Mouse (Mus musculus): ENCODE measurements around the gene Tm4sf20. TPM values are rescaled to one million over a fixed set of nuclear protein-coding genes. Genes with fewer than 3 reads are reported as not detected.

Gene Tm4sf20
- total and polyA plus RNA-seq, 2 experiments from 2014 or later: not detected

DNA sequence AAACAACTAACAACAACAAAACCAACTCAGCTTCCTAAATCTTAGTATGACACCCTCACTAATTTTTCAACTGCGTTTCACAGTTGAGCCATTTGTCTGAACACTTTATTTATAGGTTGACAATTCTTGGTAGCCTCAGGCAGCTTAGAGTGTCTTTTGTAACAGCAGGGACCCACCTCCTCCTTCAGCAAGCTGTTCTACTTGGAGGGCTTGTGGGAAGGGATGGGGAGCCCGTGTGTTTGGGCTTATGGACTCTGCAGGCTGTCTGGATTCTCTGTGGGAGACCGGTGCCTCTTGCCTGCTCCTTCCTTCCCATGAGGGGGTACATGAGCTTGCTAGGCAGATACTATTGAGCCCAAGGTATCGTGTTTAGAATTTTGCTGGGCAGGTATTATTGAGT is 25.7 kb upstream of the Tm4sf20 start:
- no peak overlapping the region for H3K4me3 ChIP-seq (ENCODE audit: low read length)
- no peaks in the 10 kb centered on the region for H3K27me3 ChIP-seq (ENCODE audit: insufficient read depth, low read length)
- H3K36me3 ChIP-seq (ENCODE audit: insufficient read depth, low read length): no peaks in the 10 kb centered on the region
- H3K4me1 ChIP-seq (ENCODE audit: insufficient read depth, low read length): no peaks in the 10 kb centered on the region
- no peak for ATAC-seq
- H3K9me3 ChIP-seq (ENCODE audit: low read length): no peaks in the 10 kb centered on the region
- WGBS: 43% methylated on average over 4 of the region's 4 CpGs
- no peak overlapping the region for H3K9ac ChIP-seq (replicated peaks; ENCODE audit: low read length)
- no peak for DNase-seq (ENCODE audit: low spot score)
- TF ChIP-seq CTCF (IDR thresholded peaks at IDR 0.05; ENCODE audit: low read depth): no peak
- H3K27ac ChIP-seq: no peak overlapping the region
- no peak overlapping the region for H3K4me2 ChIP-seq (ENCODE audit: low read depth, low read length)

DNA sequence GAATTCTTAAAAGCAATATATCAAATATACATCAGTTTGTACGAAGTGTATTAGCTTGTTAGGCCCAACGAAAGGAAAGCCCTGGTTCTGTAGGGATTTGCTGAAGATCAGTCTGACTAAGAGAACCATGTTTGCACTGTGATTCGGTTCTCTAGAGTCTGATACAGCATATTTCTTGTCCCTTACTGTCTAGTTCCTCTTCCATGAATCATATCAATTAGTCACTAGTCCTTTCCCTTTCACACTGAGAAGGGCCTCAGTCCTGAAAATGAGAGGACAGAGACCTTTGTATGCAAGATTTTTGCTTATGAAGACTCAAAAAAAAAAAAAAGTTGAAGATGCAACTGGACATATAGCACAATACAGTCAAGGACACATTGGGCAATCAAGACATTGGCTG is 24.8 kb upstream of the Tm4sf20 start:
- Histone ChIP-seq H3K4me2 (ENCODE audit: low read depth, low read length) (no peak overlapping the region), H3K4me1 (ENCODE audit: insufficient read depth, low read length) (no peaks in the 10 kb centered on the region)
- TF ChIP-seq CTCF (IDR thresholded peaks at IDR 0.05; ENCODE audit: low read depth): no peak

DNA sequence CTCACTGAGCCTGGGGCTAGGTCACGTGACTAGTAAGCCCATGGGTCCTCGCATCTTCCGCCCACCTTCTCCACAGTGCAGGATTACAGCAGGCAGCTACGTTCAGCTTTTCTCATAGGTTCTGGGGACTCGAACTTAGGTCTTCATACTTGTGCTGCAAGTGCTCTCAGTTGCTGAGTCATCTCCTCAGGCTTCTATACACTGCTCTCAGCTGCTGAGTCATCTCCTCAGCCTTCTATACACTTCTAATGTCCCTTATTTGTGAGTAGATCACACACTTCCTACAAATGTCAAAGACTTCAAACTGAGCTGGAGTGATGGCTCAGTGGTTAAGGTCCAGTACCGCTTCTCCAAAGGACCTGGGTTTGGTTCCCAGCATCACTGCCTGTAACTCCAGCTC is 24.0 kb upstream of the Tm4sf20 start:
- H3K36me3 ChIP-seq (ENCODE audit: insufficient read depth, low read length): no peaks in the 10 kb centered on the region
- H3K27ac ChIP-seq: no peak overlapping the region
- no peak overlapping the region for H3K4me2 ChIP-seq (ENCODE audit: low read depth, low read length)
- no peaks in the 10 kb centered on the region for H3K9me3 ChIP-seq (ENCODE audit: low read length)
- no peak overlapping the region for H3K9ac ChIP-seq (replicated peaks; ENCODE audit: low read length)
- no peaks in the 10 kb centered on the region for H3K4me1 ChIP-seq (ENCODE audit: insufficient read depth, low read length)
- no peak for DNase-seq (ENCODE audit: low spot score)
- H3K4me3 ChIP-seq (ENCODE audit: low read length): no peak overlapping the region
- H3K27me3 ChIP-seq (ENCODE audit: insufficient read depth, low read length): no peaks in the 10 kb centered on the region
- no peak for ATAC-seq
- no peak for TF ChIP-seq CTCF (IDR thresholded peaks at IDR 0.05; ENCODE audit: low read depth)
- 94% methylated on average over 6 of the region's 6 CpGs for WGBS

More for the DNA sequence above, 24.8 kb upstream of the Tm4sf20 start:
- no peak for ATAC-seq
- no peak for DNase-seq (ENCODE audit: low spot score)
- Histone ChIP-seq H3K9me3 (ENCODE audit: low read length) (no peaks in the 10 kb centered on the region), H3K4me3 (ENCODE audit: low read length) (no peak overlapping the region), H3K27ac (no peak overlapping the region), H3K36me3 (ENCODE audit: insufficient read depth, low read length) (no peaks in the 10 kb centered on the region), H3K27me3 (ENCODE audit: insufficient read depth, low read length) (no peaks in the 10 kb centered on the region), H3K9ac (replicated peaks; ENCODE audit: low read length) (no peak overlapping the region)
- 90% methylated on average over 3 of the region's 3 CpGs for WGBS

DNA sequence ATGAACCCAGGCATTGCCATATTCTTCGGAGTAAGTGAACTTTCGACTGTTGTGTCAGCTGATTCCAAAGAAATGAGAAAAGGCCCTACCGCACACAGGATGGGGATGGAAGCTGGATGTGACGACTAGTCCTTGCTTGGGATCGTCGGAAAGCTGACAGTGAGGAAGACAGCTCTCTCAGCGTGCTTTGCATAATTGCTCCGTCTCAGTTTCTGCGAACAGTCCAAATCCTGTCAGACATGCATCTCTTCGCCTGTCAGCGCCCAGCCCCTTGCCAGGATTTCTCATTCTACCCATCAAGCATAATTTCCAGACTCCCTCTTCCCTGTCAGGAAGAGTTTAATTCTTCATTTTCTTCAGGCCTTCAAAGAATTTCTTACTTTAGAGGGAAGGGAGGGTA is 22.8 kb upstream of the Tm4sf20 start:
- TF ChIP-seq CTCF (IDR thresholded peaks at IDR 0.05; ENCODE audit: low read depth): no peak
- DNase-seq (ENCODE audit: low spot score) (peak; percentile 39), ATAC-seq (0 out of 2 replicates have a peak, but pooled peaks have one; percentile 25)
- no peaks in the 10 kb centered on the region for H3K4me1 ChIP-seq (ENCODE audit: insufficient read depth, low read length)
- H3K4me2 ChIP-seq (ENCODE audit: low read depth, low read length): no peak overlapping the region
- no peak overlapping the region for H3K27ac ChIP-seq
- no peak overlapping the region for H3K9ac ChIP-seq (replicated peaks; ENCODE audit: low read length)
- H3K9me3 ChIP-seq (ENCODE audit: low read length): no peaks in the 10 kb centered on the region
- no peaks in the 10 kb centered on the region for H3K36me3 ChIP-seq (ENCODE audit: insufficient read depth, low read length)
- WGBS: 60% methylated on average over 11 of the region's 11 CpGs
- H3K27me3 ChIP-seq (ENCODE audit: insufficient read depth, low read length): no peaks in the 10 kb centered on the region
- no peak overlapping the region for H3K4me3 ChIP-seq (ENCODE audit: low read length)

DNA sequence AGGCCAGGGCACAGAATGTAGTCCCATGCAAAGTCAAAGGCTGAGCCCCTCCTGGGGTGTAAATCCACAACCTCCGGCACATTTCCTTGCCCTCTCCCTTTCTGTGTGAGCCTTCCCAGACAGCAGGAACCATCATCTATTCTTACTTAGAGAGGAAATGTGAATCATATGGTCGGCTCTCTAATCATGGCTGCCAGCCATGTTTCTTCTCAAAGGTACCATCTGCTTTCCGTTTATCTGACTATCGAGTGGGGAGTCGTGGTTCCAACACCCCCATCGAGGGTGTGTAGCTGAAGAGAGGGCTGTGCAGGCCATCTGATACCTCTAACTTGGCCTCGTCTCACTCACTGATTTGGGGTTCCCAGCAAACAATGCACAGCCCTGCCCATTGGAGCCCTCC is 19.8 kb upstream of the Tm4sf20 start:
- no peaks in the 10 kb centered on the region for H3K9me3 ChIP-seq (ENCODE audit: low read length)
- ATAC-seq (peak; percentile 21; the same call in 1 of the 2 replicates), DNase-seq (ENCODE audit: low spot score) (no peak)
- no peaks in the 10 kb centered on the region for H3K27me3 ChIP-seq (ENCODE audit: insufficient read depth, low read length)
- no peak overlapping the region for H3K27ac ChIP-seq
- H3K4me2 ChIP-seq (ENCODE audit: low read depth, low read length): no peak overlapping the region
- H3K4me3 ChIP-seq (ENCODE audit: low read length): no peak overlapping the region
- 53% methylated on average over 7 of the region's 7 CpGs for WGBS
- no peak for TF ChIP-seq CTCF (IDR thresholded peaks at IDR 0.05; ENCODE audit: low read depth)
- no peaks in the 10 kb centered on the region for H3K4me1 ChIP-seq (ENCODE audit: insufficient read depth, low read length)
- H3K36me3 ChIP-seq (ENCODE audit: insufficient read depth, low read length): no peaks in the 10 kb centered on the region
- H3K9ac ChIP-seq (replicated peaks; ENCODE audit: low read length): no peak overlapping the region

DNA sequence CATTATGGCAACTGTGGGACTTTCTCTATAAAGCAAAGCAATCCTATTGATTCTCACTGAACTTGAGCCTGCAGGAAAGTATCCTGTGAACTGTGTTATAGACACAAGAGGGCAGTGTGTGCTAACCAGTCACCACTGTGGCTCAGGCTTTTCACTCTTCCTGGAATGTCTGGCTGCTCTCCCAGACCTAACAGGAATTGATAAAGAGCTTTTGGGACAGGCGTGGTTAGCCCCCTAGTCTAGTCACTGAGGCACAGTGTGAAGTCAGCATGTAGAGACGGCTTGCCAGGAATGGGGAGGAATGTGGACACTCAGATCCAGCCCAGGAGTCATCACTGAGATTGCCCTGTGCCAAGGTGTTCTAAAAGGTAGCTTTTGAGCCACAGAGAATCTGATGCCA is 19.2 kb upstream of the Tm4sf20 start:
- Histone ChIP-seq H3K9ac (replicated peaks; ENCODE audit: low read length) (no peak overlapping the region), H3K4me3 (ENCODE audit: low read length) (no peak overlapping the region), H3K9me3 (ENCODE audit: low read length) (no peaks in the 10 kb centered on the region), H3K4me1 (ENCODE audit: insufficient read depth, low read length) (no peaks in the 10 kb centered on the region), H3K4me2 (ENCODE audit: low read depth, low read length) (no peak overlapping the region), H3K27me3 (ENCODE audit: insufficient read depth, low read length) (no peaks in the 10 kb centered on the region), H3K36me3 (ENCODE audit: insufficient read depth, low read length) (no peaks in the 10 kb centered on the region), H3K27ac (no peak overlapping the region)
- peak; percentile 87 for ATAC-seq
- DNase-seq (ENCODE audit: low spot score): peak; percentile 93
- TF ChIP-seq CTCF (IDR thresholded peaks at IDR 0.05; ENCODE audit: low read depth): peak; percentile 90
- WGBS: 2% methylated on average over 2 of the region's 2 CpGs

DNA sequence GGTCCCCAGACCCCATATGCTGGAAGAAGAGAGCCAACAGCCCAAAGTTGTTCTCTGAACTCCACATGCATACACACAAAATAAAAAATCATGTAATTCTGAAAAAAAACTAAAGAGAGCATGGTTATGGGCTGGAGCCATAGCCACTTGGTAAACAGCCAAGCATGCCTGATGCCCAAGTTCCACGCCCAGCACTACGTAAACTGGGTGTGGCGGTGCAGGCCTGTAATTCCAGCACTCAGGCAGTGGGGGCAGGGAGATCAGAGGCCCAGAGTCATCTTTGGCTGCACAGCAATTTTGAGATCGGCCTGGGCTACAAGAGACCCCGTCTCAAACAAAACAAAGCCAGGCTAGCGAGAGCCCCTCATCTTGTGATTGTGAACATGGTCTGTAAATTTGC is 17.3 kb upstream of the Tm4sf20 start:
- no peak overlapping the region for H3K9ac ChIP-seq (replicated peaks; ENCODE audit: low read length)
- no peaks in the 10 kb centered on the region for H3K27me3 ChIP-seq (ENCODE audit: insufficient read depth, low read length)
- H3K36me3 ChIP-seq (ENCODE audit: insufficient read depth, low read length): no peaks in the 10 kb centered on the region
- H3K4me3 ChIP-seq (ENCODE audit: low read length): no peak overlapping the region
- no peak for DNase-seq (ENCODE audit: low spot score)
- no peaks in the 10 kb centered on the region for H3K4me1 ChIP-seq (ENCODE audit: insufficient read depth, low read length)
- no peak for ATAC-seq
- no peak for TF ChIP-seq CTCF (IDR thresholded peaks at IDR 0.05; ENCODE audit: low read depth)
- WGBS: 76% methylated on average over 6 of the region's 6 CpGs
- no peaks in the 10 kb centered on the region for H3K9me3 ChIP-seq (ENCODE audit: low read length)
- H3K27ac ChIP-seq: no peak overlapping the region
- no peak overlapping the region for H3K4me2 ChIP-seq (ENCODE audit: low read depth, low read length)

All from hindbrain, postnatal 0 days (tissue).